Mouse (Mus musculus) testis, postnatal 14 days (tissue): Measurements from ENCODE around the gene Ddx19b.
"Not testable (repeated sequence)": the region's sequence is repeated elsewhere in the genome, so short reads cannot be mapped to it uniquely, and the experiment has no call there.

Experiments used
- DNase-seq: peaks from one replicate; pipeline ENCODE4 v3.0.0; 2021; ENCODE audit warnings: low spot score

Ddx19b gene

DNA sequence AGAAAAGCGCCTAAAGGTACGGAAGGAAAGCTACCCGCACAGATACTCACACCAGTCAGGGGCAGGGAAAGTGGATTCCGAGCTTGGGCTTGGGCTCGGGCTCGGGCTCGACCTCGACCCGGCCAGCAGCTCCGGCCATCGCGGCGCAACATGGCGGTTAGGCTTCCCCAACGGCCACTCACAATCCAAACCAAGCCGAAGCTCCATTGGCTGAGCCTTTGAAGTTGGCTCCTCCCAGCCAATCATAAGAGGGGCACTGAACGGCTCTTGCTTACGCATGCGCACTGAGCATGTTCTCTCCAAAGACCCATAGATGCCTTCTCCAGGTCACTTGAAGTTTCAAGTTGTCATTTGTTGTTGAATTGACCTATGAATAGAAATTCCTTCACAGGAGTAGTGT, at the start of gene Ddx19b:
Ddx19b (minus strand) TSS at position 180 of the 400 bp plus-strand sequence.
- DNase-seq: peak; percentile 91

DNA sequence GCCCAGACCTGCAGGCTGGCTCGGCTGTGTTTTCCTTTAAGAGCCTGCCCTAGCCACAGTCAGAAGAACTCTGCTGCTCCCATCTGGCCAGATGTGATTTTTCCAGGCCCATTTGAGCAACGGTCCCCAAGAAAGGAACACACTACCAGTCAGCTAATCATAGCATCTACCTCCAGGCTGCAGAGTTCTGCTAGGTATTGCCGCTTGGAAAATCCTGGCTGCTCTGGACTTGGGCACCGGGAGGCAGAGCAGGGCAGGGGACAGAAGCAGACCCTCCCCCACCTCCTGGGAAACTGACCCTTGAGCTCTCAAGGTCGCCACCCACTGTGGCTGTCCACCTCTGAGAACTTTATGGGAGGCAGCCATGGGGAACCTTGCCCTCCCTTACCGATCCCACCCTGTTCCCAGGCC, 48.3 kb upstream of the Ddx19b start:
- DNase-seq: no peak

DNA sequence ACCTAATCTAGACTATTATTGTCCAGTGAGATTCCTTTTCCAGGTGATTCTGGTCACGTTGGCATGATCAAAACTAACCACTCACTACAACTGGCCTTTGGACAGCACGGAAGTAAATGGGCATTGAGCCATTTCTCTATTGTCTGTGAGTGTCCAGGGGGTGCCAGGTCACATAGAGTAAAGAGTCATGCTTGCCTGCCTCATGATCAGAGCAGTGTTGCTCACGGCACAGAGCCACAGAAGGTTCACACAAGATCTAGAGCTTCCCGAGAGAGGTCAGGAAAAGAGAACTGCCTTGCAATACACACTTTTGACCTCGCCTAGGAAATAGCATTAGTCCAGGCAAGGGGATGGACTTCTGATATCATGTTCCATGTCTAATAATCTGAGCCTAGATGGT, 47.9 kb upstream of the Ddx19b start:
- DNase-seq: no peak

DNA sequence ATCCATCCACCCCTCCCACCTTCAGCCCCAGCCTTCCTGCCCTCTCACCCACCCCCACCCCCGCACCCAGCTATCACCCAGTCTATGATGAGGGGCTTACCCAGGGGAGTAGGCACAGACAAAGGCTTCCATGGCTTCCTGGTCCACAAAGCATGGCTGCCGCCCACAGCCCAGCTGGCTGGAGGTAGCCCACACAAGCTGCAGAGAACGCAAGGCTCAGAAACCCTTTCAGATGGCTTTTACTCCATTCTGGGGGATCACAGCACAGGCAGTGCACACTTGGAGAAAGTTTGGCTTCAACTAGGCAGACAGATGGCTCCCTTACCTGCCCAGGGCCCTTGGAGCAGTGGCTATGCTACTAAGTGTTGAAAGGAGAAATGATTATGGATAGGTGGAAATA, 44.4 kb upstream of the Ddx19b start:
- DNase-seq: no peak

DNA sequence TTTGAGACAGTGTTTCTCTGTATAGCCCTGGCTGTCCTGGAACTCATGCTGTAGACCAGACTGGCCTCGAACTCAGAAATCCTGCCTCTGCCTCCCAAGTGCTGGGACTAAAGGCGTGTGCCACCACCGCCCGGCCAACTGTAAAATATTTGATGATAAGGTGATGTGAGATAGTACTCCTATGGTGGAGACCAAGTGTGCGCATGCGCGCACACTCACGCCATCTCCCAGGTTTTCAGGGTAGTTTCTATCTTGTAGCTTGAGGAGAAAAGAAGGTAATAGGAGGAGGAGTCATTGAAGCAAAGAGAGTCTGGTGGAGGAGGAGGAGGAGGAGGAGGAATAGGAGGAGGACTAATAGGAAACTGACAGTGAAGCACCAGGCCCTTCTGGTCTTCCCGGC, 37.1 kb upstream of the Ddx19b start:
- not testable (repeated sequence) for DNase-seq

DNA sequence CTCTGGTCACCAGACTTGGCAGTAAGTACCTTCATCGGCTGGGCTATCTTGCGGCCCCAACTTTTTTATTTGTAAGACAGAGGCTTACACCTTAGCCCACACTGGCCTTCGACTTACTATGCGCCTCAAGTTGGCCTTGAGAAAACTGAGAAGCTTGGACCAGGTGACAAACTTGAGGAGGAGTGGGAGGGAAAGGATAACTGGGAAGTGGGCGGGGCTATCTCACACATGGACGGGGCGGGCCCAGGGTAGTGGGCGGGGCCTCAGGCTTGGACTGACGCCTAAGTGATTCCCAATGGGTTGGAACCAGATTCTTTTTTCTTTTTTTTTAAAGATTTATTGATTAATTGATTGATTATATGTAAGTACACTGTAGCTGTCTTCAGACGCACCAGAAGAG, 35.9 kb upstream of the Ddx19b start:
- peak; percentile 45 for DNase-seq

DNA sequence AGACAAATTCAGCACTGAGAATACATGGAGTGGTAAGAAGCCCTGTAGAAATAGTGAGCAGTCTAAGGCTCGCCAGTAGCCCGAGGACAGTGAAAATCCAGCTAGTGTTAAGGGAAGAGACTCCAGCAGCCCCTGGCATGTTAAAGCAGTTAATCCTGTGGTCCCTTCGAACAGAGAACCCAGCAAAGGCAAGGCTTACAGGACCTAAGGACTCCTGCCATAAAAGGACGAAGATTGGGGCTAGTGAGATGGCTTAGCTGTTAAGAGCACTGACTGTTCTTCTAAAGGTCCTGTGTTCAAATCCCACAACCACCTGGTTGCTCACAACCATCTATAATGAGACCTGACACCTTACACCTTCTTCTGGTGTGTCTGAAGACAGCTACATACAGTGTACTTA, 34.8 kb upstream of the Ddx19b start:
- no peak for DNase-seq

DNA sequence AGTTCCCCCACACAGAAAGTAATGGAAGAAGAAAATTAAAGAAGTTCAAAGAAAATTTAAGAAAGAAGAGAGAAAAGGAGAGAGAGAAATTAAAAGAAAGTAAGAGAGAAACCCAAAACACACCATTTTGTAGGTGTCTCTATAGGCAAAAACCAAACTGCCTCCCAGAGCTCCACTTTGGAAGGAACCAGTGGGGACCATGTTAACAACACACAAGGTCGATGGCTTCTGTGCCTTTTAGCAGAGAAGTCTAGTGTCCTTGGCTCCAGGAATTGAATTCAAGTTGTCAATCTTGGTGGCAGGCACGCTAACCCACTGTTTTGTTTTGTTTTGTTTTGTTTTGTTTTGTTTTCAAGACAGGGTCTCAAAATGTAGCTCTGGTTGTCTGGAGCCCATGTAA, 31.3 kb upstream of the Ddx19b start:
- DNase-seq: no peak

DNA sequence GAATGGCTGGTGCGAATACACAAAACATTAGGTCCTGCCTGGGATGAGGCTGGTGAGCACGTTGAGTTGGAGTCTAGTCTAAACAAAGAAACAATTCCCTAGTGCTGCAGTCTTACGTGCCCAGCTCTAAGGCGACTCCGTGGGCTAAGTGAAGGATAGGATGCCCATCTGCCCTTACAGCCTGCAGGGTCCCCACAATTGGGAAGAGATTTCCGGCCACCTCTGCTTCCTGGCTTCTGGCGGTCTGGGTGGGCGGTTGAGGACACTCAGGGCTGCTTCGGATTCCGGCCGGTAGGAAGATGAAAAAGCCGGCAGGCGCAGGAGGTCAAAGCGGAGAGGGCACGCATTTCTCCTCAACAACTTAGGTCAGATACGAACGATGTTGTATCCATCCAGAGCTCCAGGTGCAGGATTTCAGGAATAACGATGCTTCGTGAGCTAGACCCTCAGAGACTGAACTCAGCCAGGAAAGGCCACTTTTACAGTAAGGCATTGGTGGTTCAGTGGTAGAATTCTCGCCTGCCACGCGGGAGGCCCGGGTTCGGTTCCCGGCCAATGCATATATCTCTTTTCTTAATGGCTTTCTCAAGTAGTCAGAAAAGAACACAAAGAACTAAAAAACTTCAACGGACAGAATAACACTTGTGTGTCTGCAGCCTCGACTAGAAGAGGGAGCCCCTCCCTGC, 30.7 kb upstream of the Ddx19b start:
- peak; percentile 72 for DNase-seq

DNA sequence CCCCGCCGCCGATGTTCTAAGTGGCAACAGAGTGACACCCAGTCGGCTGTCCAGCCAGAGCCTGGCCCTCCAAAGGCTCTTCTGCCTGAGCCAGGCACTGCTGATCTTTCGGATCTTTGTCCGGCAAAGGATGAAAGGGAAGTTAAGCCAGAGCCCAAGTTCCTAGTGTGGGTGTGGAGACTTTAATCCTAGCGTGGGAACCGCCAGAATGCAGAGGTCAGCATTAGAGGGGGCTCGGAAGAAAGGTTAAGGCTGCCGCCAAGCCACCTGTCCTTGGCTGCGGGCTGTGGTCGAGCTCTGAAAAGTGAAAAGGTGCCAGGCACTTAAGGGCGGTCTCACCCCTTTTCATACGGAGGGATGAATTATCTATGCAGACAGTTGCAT, 30.1 kb upstream of the Ddx19b start:
- no peak for DNase-seq

DNA sequence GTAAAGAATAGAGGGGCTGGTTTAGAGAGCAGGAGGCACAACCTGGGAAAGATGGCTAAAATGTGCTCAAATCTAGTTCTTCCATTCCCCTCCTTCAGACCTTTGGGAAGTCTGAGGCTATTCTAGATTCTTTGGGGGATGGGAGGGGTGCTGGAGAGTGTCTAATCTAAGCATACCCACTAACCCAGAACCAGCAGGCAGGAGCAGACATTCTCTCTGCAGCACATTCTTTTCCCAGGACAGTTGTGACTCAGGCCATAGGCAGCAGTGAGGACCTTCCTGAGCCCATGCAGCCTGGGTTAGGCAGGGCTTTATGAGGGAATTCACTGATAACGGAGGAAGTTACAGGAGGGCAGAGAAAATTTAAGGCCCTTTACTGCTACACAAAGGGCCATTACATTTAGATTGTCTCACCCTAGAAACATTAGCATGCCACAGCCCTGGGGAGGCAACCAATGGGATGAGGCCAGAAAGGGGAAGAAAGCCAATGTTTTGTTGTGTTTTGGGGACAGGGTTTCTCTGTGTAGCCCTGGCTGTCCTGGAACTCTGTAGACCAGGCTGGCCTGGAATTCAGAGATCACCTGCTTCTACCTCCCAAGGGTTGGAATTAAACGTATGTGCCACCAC, 27.5 kb upstream of the Ddx19b start:
- DNase-seq: no peak

DNA sequence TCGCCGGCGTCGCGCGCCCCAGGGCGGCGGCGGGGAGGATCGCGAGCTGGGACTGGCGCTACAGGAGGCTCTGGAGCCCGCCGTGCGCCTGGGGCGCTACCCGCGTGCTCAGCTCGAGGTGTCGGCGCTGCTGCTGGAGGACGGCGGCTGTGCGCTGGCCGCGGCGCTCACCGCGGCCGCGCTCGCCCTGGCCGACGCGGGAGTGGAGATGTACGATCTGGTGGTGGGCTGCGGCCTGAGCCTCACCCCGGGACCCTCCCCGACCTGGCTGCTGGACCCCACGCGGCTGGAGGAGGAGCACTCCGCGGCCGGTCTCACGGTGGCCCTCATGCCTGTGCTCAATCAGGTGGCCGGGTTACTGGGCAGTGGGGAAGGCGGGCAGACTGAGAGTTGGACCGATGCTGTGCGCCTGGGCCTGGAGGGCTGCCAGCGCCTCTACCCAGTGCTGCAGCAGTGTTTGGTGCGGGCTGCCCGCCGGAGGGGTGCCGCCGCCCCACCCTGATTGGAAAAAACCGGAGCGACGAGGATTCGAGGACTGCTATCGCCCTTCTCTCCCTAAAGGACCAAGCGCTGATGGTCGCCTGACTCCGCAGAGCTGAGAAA, 25.2 kb upstream of the Ddx19b start:
- peak; percentile 60 for DNase-seq

DNA sequence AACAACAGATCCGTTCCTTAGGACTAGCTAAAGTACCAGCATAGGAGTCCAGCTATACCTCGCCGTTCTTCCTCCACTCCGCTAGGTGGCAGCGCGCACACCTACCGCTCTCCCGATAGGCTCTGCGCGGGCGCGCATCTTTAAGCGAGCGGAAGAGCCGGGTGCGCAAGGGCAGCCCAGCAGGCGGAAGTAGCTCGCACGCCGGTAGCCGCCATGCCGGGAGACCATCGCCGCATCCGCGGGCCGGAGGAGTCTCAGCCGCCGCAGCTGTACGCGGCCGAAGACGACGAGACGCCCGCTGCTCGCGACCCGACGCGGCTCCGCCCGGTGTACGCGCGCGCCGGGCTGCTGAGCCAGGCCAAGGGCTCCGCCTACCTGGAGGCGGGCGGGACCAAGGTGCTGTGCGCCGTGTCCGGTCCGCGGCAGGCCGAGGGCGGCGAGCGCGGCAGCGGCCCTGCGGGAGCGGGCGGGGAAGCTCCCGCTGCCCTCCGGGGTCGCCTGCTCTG, 24.7 kb upstream of the Ddx19b start, which contains the start of gene Exosc6:
Exosc6 (plus strand) TSS at position 182 of the 506 bp plus-strand sequence.
- DNase-seq: peak; percentile 93

DNA sequence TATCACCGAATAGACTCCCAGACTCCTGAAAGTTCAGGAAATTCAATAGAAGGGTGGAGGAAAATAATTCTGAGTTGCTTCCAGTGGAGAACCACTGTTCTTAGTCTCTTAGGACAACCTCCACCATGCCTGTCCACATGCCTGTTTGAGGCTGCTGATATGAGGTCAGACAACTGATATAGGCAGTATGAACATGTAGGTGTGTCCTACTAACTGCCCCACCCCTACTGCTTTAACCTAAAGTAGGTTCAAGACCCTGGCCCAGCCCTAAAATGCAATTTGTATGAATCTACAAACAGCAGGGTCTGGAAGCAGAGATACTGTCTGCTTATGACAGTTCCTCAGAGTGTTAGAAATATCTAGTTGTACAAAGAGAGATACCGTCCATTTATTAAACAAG, 24.1 kb upstream of the Ddx19b start:
- DNase-seq: no peak

DNA sequence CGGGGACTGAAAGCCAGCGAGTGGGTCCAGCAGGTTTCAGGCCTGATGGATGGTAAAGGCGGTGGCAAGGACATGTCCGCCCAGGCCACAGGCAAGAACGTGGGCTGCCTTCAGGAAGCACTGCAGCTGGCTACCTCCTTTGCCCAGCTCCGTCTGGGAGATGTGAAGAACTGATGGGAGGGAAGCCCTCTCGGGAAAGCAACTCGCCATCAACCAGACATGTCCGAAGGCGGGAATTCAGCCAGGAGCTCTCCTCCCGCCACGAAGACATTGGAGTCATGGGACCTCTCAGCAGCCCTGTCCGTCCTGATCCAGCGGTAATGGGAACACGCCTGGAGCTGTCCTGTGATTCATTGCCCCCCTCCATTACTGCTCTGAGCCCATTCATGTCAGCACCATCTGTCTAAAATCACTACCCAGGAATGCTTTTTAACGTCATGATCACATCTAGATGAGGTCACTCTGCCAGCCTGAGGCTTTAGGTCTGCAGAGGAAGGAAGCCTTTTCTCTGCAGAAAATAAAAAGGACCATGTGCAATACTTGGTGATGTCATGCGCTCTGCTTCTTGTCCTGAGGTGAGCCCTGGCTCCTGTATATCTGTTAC, 23.6 kb upstream of the Ddx19b start:
- no peak for DNase-seq

DNA sequence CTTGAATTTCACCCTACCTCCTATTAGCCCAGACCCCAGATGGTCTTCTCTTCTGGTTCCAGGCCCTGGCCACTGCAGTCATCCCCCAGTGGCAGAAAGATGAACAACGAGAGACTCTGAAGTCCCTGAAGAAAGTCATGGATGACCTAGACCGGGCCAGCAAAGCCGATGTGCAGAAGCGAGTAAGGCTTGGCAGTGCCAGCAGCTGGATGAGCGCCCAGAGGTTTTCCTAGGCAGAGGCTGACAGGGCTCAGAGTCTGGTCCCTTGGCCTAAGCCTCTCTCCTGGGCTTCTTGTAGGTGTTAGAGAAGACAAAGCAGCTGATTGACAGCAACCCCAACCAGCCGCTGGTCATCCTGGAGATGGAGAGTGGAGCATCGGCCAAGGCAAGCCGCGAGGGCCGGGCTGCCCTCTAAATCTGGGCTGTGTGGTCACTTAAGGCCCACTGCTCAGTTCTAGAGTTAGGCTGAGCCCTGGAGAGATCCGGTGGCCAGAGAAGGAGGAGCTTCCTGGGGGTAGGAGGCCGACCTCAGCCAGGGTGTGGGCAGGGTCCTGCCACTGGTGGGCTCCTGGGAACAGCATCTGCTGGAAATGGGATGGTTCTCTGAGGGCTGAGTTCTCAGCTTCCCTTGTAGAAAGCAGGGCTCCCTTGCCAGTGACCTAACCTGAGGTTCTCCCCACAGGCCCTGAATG, 22.4 kb upstream of the Ddx19b start:
- DNase-seq: no peak

DNA sequence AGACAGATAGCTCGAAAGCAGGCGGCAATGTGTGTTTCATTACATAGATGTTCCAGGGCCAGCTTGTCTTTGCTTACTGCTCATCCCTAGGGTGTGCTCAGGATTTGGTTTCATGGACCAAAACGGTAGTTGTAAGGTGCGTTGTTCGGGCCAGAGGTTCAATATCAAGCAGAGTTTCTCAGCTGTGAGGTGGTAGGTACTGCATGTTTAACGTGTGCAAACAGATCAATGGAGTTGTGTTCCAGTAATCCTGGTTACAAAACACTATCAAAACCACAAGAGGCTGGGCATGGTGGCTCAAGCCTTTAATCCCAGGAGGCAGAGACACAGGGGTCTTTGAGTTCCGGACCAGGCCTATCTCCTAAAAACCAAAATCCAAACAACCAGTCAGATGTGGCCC, 17.6 kb upstream of the Ddx19b start:
- DNase-seq: no peak

DNA sequence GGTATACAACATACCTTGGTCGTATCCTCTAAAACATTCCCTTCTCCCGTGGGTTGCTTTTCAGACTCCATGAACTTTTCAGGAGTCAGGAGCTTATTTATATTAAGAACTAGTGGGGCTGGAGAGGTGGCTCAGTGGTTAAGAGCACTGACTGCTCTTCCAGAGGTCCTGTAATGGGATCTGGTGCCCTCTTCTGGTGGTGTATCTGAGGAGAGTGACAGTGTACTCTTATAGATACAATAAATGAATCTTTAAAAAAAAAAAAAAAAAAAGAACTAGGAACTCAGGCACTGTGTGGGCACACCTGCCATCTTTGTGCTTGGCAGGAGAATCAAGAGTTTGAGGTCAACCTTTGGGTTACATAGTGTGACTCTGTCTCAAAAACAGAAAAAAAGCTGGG, 17.1 kb upstream of the Ddx19b start:
- no peak for DNase-seq

DNA sequence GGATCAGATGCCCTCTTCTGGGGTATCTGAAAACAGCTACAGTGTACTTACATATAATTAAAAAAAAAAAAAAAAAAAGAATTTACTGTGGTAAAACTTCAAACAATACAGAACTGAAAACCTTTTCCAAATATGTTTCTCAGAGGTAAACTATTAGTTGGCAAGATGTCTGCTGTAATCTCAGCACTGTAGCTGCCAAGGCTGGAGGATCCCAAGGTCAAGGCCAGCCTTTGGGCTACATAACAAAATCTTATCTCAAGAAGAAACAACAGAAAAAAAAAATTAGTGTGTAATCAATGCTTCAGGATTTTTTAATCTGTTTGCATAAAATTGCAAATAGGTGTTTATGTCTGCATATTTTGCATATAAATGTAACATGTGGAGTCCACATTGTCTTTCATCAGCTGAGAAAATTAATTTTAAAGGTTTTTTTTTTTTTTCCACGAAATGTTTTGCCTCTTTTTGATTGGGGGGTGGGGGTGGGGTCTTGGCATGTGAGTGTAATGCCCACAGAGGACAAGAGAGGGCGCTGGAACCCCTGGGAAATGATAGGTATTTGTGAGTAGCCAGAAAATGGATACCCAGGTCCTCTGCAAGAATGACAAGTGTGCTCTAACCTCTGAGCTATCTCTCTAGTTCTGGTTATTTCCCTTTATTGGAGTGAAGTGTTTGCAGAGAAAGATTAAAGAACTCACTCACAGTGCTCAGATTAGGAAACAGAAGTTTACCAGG, 12.6 kb upstream of the Ddx19b start:
- peak; percentile 29 for DNase-seq

DNA sequence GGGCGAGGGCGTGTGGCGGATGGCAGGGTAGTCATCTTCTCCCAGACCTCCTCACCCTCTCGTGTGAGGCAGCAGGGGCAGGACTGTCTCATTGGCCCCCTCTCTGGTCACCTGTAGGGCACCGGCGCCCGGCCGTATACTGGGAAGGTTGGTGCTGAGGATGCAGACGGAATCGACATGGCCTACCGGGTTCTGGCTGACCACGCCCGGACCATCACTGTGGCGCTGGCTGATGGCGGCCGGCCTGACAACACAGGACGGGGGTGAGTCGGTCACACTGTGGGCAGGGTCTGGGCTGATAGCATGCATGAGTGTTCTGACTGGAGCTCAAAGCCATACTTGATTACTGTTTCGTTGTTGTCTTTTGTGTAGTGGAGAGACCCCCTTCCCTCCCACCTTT, 11.0 kb upstream of the Ddx19b start:
- no peak for DNase-seq

DNA sequence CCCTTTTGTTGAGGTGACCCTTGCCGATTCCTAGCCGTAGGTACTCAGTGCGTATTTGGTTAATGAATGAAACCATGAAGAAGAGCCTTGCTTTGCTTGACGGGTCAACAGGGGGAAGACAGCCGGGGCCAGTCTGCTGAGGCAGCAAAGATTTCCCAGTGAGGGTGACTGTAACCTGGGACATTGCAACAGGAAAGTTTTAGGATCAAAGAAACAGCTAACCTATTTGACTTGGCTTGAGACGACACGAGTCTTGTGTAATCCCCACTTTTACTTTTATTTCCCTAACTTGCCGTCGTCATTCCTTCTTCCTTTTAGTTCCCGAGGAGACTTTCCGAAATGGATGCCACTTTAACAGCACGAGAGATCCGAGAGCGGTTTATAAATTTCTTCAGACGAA, 5.0 kb upstream of the Ddx19b start:
- no peak for DNase-seq

DNA sequence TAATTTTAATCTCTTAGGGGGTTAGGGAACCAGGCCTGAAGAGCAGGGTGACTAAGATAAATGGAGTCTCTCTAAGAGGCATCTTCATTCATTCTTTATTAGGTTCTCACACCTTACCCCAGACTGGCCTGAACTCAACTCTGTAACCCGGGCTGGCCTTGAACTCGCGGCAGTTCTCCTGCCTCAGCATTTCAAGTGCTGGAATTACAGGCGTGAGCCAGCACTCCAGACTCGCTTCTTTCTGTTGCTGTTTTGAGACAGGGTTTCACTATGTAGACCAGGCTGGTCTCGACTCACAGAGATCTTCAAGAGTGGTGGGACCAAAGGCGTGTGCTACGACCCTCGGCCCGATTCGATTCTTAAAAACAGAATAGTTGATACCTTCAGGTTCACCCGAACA, 2.7 kb upstream of the Ddx19b start:
- DNase-seq: peak; percentile 33
